Mouse (Mus musculus): ENCODE measurements at regions not wholly inside any gene's neighbourhood (a gene's known extent, or its start where the extent isn't known, plus 50 kb on each side); places are given as distances from the start of the nearest gene placed in this dataset.

DNA sequence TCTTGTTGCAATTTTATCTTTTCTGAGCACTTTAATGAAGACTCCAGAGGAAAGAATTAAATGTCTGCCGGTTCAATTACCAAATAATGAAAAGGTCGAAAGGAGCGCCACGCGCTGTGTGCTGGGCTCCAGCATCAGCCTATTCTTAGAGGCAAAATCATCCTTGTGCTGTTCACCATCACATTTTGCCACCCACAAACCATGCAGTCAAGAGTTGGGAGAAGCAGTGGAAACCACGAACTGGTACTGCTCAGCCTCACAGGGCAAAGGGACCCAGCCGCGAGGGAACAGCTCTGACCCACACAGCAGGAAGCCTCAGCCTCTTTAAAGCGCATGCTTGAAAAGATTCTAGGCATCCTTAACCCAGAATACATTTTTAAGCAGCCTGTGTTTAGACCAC, 134.0 kb upstream of the Pum3 start:
- no peak for DNase-seq (ENCODE audit: low spot score)

DNA sequence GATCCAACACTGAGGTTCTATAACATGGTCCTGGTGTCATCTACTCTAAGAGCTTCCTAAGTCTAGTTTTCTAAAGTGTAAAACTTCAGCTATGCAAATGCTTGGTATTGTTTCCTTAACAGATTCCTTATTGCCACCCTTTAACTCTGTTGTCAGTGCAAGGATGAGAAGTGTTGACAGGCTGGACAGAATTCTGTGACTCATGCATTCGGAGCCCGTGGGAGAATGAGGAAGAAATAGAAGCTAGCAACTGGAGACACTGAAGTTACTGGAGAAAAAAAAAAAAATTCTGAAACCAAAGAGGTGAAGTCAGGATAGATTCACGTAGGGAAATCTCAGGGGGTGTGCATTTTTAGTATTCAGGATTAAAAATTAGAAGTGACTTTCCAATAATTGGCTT, 128.6 kb upstream of the Pum3 start:
- no peak for DNase-seq (ENCODE audit: low spot score)

DNA sequence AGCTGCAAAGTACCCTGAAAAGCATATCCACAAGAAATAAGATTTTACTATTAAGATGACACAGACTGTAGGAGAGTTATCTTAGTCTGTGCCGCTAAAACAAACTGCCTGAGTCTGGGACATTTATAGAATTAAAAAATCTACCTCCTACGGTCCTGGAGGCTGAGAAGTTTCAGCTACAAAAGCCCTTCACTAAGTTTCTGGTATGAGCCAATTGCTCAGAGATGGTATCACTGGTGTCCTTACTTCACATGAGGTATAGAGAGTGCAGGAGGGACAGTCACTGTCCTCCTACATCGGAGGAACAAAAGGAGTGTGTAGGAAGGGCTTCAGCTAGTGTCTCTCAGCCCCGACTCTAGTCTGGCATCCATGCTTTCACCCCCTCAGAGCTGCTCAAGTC, 127.1 kb upstream of the Pum3 start:
- no peak for DNase-seq (ENCODE audit: low spot score)

DNA sequence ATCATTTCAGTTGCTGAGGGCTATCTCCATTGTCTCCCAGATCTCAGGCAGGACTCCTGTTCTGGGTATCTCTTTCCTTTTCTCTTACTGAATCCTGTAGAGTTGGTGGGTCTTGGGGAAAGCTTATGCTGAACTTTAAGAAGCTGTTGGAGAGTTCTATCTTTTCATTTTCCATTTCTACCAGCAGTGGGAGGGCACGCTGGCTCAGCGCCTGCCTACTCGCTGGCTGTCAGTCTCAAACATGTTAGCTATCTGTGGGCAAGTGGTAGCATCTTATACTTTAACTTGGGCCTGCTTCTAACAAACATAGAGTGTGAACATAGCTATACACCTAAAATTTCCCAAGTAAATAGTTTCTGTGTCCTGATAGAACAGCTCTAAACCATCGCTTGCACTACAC, 125.2 kb upstream of the Pum3 start:
- DNase-seq (ENCODE audit: low spot score): no peak

DNA sequence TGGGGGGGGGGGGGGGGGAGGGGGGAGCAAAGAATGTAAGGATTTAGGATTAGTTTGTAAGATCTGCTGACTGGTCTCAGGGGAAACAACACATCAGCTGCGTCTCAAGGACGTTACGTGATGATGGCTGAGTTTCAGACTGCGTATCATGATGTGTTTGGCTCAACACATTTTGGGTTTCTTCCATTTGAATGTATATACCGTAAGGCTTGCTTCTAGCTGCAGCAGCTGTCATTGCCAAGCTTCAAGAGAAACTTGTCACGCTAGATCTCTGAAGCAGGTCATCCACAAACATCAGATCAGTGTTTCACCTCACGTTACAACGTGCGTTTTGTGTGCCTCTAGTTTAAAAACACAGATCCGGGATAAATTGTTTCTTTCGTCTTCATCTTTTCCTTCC, 123.6 kb upstream of the Pum3 start:
- no peak for DNase-seq (ENCODE audit: low spot score)

DNA sequence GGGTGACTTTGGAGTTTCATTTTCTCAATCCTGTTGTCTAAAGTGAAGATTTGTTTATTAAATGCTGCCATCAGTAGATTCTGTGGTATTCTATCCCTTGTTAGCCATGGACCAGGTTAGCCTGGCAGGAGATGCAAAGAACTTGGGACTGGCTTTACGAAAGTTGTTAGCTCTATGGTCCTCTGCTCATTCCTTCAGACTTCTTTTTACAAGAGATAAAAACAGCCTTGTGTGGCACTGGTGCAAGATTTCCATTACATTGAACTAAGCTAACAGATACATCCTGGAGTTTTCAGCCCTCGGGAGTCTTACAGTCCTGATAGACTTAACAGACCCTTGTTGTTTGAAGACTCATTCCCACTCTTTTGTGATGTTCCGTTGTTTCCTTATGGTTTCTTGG, 108.1 kb upstream of the Pum3 start:
- DNase-seq (ENCODE audit: low spot score): no peak

DNA sequence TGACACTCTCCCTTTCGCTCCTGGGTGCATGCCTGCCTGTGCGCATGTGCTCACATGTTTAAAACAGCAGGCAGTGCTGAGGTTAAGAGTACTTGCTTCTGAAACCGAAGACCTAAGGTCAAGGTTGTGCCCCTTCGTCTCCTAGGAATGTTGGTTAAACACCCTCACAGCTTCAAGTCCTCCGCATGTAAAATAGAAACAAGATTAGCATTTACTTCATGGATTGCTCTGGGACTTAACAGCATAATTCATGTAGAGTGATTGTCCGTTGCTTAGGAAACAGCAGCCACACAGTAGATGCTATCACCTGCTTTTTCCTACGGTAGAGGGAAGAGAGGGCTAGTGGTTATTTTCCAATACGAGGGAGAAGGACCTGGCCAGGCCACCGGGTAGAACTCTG, 107.4 kb upstream of the Pum3 start:
- no peak for DNase-seq (ENCODE audit: low spot score)

DNA sequence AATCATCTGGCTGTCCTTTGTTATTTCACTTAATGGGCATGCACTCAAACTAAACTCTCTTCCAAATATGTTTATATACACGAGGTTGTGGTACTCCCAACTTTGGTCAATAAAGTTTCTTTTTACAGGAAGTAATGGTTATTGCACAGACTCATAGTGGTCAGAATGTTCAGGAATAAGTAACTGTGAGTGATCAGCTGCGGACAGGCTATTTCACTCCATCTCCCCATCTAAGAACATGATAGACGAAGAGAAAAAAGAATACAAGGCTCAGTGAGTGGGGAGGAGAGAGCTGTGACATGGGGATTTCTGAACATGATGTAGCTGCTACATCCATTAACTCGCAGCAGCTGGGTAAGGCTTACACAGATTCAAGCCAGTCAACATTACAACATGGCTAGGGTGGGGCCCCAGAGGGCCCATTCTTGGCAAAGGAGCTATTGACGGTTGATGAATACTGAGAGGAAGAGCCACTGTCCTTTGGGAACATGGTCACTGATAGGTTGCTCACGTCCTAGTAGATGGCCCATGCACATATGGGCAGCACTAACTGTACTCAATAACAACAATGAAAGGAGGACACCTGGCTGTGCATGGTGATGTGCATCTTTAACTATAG, 98.4 kb upstream of the Pum3 start:
- DNase-seq (ENCODE audit: low spot score): no peak

DNA sequence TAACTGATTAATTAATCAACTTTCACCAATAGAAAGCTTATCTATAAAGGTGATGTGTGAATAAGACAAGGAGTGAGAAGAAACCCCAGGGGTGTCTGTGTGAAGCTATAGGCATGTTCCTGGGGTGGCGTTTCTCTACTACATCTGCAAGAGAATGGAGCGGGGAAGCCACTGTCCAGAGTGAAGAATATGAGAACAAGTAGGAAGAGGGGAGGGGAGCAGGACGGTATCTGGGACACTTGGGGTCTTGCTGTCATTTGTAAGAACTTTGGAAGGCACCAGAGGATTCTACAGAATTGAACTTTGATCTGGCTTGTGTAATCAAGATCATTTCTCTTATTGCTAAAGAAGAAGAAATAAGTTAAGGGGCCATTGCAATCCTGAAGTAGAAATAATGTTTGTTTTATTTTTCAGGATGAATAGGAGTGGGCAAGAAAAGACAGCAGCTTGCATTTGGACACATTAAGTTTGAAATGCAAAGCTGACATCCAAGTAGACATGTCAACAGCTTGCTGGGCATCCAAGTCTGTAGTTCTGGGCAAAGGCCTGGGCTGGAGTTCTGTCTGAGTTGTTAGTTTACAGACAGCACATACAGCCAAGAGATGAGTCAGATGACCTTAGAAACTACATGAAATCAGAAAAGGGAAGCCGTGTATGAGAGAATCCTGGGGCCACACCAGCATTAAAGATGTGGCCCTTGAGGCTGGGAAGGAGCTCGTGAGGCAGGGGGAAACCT, 89.9 kb upstream of the Pum3 start:
- no peak for DNase-seq (ENCODE audit: low spot score)

DNA sequence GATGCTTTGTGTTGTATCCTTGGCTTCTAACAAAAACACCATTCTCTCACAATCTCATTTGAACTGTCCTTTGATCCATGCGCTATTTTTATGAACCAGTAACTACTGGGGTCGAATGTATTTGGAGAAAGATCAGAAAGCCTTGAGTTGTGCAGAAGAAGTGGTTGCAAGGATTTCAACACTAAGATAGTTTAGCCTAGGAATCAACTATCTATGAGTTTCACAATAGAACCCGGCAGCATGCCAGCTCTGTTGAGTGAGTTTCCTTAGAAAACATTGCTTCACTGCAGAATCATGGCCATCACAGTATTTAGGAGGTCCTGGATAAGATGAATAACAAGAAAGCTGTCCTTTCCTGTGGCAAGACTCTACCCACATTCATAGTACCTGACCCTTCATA, 84.6 kb upstream of the Pum3 start:
- peak; percentile 26 for DNase-seq (ENCODE audit: low spot score)

DNA sequence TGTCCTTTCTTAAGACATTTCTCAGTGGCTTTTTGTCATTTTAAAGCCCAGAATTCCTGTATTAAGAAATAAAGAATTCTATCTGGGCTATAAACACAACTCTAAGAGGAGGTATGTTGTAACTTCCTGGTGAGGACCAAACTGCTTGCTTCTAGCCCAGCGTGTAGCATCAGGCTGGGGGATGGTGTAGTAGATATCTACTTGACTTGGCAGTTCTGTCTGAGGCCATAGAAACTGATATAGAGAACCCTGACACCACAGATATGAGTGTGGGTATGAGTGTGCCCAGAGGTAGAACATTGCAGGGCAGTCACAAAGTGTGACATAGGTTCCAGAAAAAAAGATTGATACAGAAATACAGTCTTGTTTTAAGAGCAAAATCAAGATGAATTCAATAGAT, 83.9 kb upstream of the Pum3 start:
- no peak for DNase-seq (ENCODE audit: low spot score)

DNA sequence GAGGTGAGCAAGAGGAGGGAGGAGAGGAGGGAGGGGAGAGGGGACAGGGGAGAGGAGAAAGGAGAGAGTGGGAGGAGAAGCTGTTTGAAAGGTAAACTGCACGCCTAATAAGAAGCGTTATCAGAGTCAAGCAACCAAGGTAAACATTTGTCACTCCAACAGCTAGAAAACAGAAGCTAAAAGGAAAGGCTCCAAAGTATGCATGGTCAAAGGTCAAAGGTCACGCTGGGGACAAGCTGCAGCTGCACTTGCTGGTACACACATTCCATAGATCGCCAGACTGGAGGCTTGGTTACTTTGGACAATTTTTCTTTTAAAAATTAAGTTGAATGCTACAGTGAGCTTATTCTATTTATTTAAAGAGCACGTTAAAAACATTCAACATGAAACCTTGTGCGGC, 81.7 kb upstream of the Pum3 start:
- no peak for DNase-seq (ENCODE audit: low spot score)

DNA sequence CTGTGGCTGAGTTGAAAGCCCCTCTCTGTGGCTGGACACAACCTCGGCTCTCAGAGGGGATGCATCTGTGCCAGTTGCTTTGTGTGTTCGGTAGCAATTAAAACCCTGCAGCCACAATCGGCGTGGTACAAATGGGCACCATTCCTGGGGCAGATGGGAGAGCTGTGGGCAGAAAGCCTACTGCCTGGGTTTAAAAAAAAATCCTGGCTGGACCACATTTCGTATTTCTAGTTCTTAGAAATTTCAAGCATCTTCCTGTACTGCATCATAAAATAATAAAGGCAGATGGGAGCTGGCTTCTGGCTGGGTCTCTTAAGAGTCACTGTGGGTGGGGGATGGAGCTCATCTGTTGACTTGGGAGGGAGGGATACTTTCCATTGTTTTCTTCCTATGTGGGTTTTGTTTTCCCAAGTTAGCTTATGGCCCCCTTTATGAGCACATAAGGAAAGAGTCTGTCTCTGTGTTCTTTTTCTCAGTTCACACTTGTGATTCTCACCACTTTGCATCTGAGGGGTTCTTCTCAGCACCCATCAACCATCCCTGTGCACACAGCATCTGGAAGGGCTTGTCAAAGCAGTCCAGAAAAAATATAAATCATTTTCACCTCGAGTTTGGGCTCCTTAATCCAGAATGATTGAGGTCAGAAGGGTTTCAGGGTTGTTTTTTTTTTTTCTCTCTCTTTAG, 80.5 kb upstream of the Pum3 start:
- no peak for DNase-seq (ENCODE audit: low spot score)

DNA sequence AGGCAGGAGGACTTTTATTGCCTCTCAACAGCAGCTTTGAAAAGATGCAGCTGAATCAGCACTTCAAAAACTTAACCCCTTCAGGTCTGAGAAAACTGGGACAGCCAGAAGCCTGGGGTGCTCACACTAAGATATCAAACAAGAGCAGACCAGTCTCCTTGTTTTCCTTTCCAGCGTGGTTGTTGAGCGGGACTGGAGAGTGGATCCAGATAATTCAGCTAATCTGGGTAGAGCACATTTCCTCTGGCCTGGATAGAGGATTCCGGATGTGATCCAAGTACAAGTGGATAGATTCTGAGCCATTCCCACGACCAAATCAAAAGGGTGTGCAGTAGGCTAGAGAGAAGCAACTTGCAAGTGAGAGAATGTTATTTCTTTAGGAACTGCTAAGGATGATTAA, 68.7 kb upstream of the Pum3 start:
- no peak for DNase-seq (ENCODE audit: low spot score)

DNA sequence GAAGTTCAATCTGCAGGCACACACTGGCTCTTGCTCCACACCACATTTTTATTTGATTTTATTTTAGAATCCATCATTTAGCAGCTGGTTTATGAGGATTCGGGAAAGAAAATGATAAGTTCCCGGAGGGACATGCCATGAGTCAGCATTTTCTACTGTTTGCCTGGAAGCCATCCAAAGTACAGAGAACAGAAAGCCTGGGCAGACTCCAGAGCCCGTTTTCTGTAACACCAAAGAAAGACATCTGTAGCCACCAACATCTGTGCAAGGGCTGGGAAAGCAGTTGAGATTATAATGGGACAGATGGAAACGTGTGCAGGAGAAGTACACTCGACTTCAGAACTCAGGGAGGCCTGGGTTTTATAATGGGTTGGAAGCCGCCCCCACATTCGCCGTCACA, 62.8 kb upstream of the Pum3 start:
- peak; percentile 56 for DNase-seq (ENCODE audit: low spot score)

DNA sequence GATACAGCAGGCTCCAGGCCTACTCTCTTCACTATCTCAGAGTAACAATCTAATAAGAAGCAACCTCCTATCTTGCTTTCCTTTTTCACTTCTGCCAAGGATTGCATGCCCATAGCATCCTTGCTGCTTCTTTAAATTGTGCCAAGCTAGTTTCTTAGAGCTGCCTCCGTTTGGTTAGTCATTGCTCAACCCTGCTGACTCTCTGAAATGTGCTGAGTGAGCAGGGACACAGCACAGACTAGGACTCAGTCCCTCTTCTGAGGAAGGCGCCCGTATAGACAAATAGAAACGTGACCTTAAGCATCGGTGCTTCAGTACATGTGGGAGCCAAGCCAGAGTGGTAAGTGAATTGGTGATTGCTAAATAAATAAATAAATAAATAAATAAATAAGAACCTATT, 62.2 kb upstream of the Pum3 start:
- DNase-seq (ENCODE audit: low spot score): no peak

DNA sequence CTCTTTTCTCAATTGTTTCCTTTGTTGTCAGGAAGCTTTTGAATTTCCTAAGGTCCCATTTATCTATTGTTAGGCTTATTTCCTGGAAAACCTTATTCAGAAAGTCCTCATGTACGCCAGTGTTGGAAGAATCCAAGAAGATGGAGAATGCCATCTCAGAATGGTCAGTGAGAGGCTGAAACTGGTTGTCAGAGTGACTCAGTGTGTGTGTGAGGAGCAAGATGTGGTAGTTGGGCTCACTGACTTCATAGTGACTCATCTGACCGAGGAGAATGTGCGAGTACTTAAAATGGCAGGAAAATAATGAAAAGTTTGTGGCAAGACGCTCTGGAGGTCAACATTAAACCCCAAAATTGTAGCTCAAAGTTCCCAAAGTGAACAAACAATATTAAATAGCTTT, 59.4 kb upstream of the Pum3 start:
- no peak for DNase-seq (ENCODE audit: low spot score)
